In genomic region chr6:112949220-112949619, GRCm38 (mm10) we compare ENCODE assay signal across 18 mouse cellular contexts. TPM values are rescaled to one million over a fixed set of nuclear protein-coding genes. Genes with fewer than 3 reads are reported as not detected.
DNase-seq lines count a peak whose midpoint lies in the region; ATAC-seq and TF ChIP-seq lines count a peak whose summit lies in the region.
"Had no signal": no experiment of that assay in that cellular context is flagged by ENCODE, and none has a peak within 500 bp of the region (broad histone marks: within the 10 kb centered on the region; RNA-seq: fewer than 3 reads in every experiment).

No protein-coding gene starts in this region.

- peak; percentile 86 for TF ChIP-seq EP300 in ES-Bruce4 (IDR thresholded peaks at IDR 0.05; ENCODE audit: insufficient read depth, low read depth, low read length)

- peak overlapping the region; percentile 35; the same call in 1 of the 2 replicates for H3K27ac ChIP-seq in hindbrain, embryonic 12.5 days
- no peak overlapping the region for H3K27ac ChIP-seq in hindbrain, embryonic 16.5 days (ENCODE audit: low read depth, low read length)
- 0 out of 2 replicates have a peak overlapping the region, but pooled peaks have one; percentile 8 for H3K27ac ChIP-seq in midbrain, embryonic 12.5 days (replicated peaks)
- no peak overlapping the region for H3K27ac ChIP-seq in midbrain, embryonic 13.5 days
- peak overlapping the region; percentile 96 for H3K27ac ChIP-seq in ES-Bruce4 (ENCODE audit: insufficient read depth, low read length)
- peak overlapping the region; percentile 38; the same call in 1 of the 2 replicates for H3K27ac ChIP-seq in embryonic fibroblast, embryonic 13.5 days (ENCODE audit: insufficient read depth, low read length)
- H3K27ac ChIP-seq: gastrocnemius, adult 2 months; limb, embryonic 13.5 days; liver, embryonic 14.5 days had no signal

- H3K4me1 ChIP-seq in hindbrain, embryonic 12.5 days, result peaks cover 32% of the 10 kb centered on the region
- peaks cover 12% of the 10 kb centered on the region for H3K4me1 ChIP-seq in hindbrain, embryonic 16.5 days (ENCODE audit: control insufficient read depth, insufficient read depth, low read depth, low read length)
- peaks cover 38% of the 10 kb centered on the region for H3K4me1 ChIP-seq in midbrain, embryonic 12.5 days
- H3K4me1 ChIP-seq in midbrain, embryonic 13.5 days (replicated peaks), result peaks cover 34% of the 10 kb centered on the region
- peaks cover 13% of the 10 kb centered on the region for H3K4me1 ChIP-seq in ES-Bruce4 (ENCODE audit: control insufficient read depth, insufficient read depth, low read length)
- peaks cover 14% of the 10 kb centered on the region for H3K4me1 ChIP-seq in embryonic fibroblast, embryonic 13.5 days (ENCODE audit: control insufficient read depth, insufficient read depth, low read length)

- no peaks in the 10 kb centered on the region for H3K9me3 ChIP-seq in hindbrain, embryonic 12.5 days (replicated peaks)
- H3K9me3 ChIP-seq in hindbrain, embryonic 16.5 days (ENCODE audit: control insufficient read depth, low read length), result no peaks in the 10 kb centered on the region
- no peaks in the 10 kb centered on the region for H3K9me3 ChIP-seq in midbrain, embryonic 12.5 days
- no peaks in the 10 kb centered on the region for H3K9me3 ChIP-seq in midbrain, embryonic 13.5 days
- H3K9me3 ChIP-seq in ES-Bruce4 (replicated peaks; ENCODE audit: control insufficient read depth, insufficient read depth, low read length, poor library complexity, severe bottlenecking), result no peaks in the 10 kb centered on the region
- H3K9me3 ChIP-seq: heart, embryonic 12.5 days; limb, embryonic 13.5 days had no signal

- DNase-seq in adrenal gland, adult 8-10 months, result no peak
- DNase-seq: adrenal gland, postnatal 25 days; cerebellum, adult 2 months; gastrocnemius, adult 2 months; kidney, postnatal 25 days; thymus, postnatal 4 days had no signal

- 0 out of 2 replicates have a peak overlapping the region, but pooled peaks have one; percentile 8 for H3K4me2 ChIP-seq in hindbrain, embryonic 12.5 days (replicated peaks)
- no peak overlapping the region for H3K4me2 ChIP-seq in hindbrain, embryonic 16.5 days (ENCODE audit: low read length)
- H3K4me2 ChIP-seq in midbrain, embryonic 12.5 days (replicated peaks), result peak overlapping the region; percentile 15; the same call in 1 of the 2 replicates
- H3K4me2 ChIP-seq in midbrain, embryonic 13.5 days (replicated peaks), result no peak overlapping the region
- H3K4me2 ChIP-seq: heart, embryonic 12.5 days; limb, embryonic 13.5 days had no signal

- H3K36me3 ChIP-seq in hindbrain, embryonic 12.5 days, result no peaks in the 10 kb centered on the region
- H3K36me3 ChIP-seq in hindbrain, embryonic 16.5 days (ENCODE audit: control insufficient read depth, insufficient read depth, low read length), result no peaks in the 10 kb centered on the region
- no peaks in the 10 kb centered on the region for H3K36me3 ChIP-seq in midbrain, embryonic 12.5 days
- no peaks in the 10 kb centered on the region for H3K36me3 ChIP-seq in midbrain, embryonic 13.5 days
- H3K36me3 ChIP-seq in ES-Bruce4 (ENCODE audit: control insufficient read depth, insufficient read depth, low read length, poor library complexity, severe bottlenecking), result no peaks in the 10 kb centered on the region
- H3K36me3 ChIP-seq: heart, embryonic 12.5 days; limb, embryonic 13.5 days had no signal

- no peak for TF ChIP-seq POLR2A in ES-Bruce4 (IDR thresholded peaks at IDR 0.05; ENCODE audit: insufficient read depth, low read length)
- no peak for TF ChIP-seq POLR2A in embryonic fibroblast, embryonic 13.5 days (IDR thresholded peaks at IDR 0.05; ENCODE audit: low read depth, low read length)

- no peak overlapping the region for H3K4me3 ChIP-seq in hindbrain, embryonic 12.5 days
- H3K4me3 ChIP-seq in hindbrain, embryonic 16.5 days (ENCODE audit: low read length), result no peak overlapping the region
- H3K4me3 ChIP-seq in midbrain, embryonic 12.5 days, result no peak overlapping the region
- no peak overlapping the region for H3K4me3 ChIP-seq in midbrain, embryonic 13.5 days (replicated peaks)
- no peak overlapping the region for H3K4me3 ChIP-seq in ES-Bruce4 (ENCODE audit: low read depth, low read length)
- H3K4me3 ChIP-seq in embryonic fibroblast, embryonic 13.5 days (ENCODE audit: insufficient read depth, low read length), result no peak overlapping the region
- H3K4me3 ChIP-seq: erythroblast, embryonic 14.5 days; gastrocnemius, adult 2 months; heart, embryonic 12.5 days; limb, embryonic 13.5 days had no signal

- TF ChIP-seq CTCF in ES-Bruce4 (IDR thresholded peaks at IDR 0.05; ENCODE audit: low read depth, low read length), result no peak
- TF ChIP-seq CTCF in embryonic fibroblast, embryonic 13.5 days (IDR thresholded peaks at IDR 0.05; ENCODE audit: borderline replicate concordance, insufficient read depth, low read length), result no peak

- no peak for ATAC-seq in hindbrain, embryonic 12.5 days (ENCODE audit: low FRiP score)
- no peak for ATAC-seq in hindbrain, embryonic 16.5 days
- ATAC-seq in midbrain, embryonic 12.5 days (ENCODE audit: low FRiP score, low read depth), result no peak
- no peak for ATAC-seq in midbrain, embryonic 13.5 days
- ATAC-seq: inflammation-experienced regulatory T-cells, adult 6 months; lung, postnatal 0 days had no signal

- H3K9ac ChIP-seq in hindbrain, embryonic 12.5 days, result no peak overlapping the region
- H3K9ac ChIP-seq in hindbrain, embryonic 16.5 days (ENCODE audit: low read depth, low read length), result no peak overlapping the region
- H3K9ac ChIP-seq in midbrain, embryonic 12.5 days (replicated peaks), result no peak overlapping the region; the same call in 1 of the 2 replicates
- H3K9ac ChIP-seq in midbrain, embryonic 13.5 days (replicated peaks), result no peak overlapping the region
- peak overlapping the region; percentile 42; the same call in 1 of the 2 replicates for H3K9ac ChIP-seq in ES-Bruce4 (ENCODE audit: low read depth, poor library complexity, severe bottlenecking)
- H3K9ac ChIP-seq: heart, embryonic 12.5 days; limb, embryonic 13.5 days; liver, embryonic 14.5 days had no signal

- WGBS in hindbrain, embryonic 12.5 days, result 13% methylated on average over 2 of the region's 2 CpGs
- WGBS in hindbrain, embryonic 16.5 days, result 18% methylated on average over 2 of the region's 2 CpGs
- 31% methylated on average over 2 of the region's 2 CpGs for WGBS in midbrain, embryonic 12.5 days
- WGBS in midbrain, embryonic 13.5 days, result 32% methylated on average over 2 of the region's 2 CpGs

- 0 out of 2 replicates have a peak, but pooled peaks cover 3% of the 10 kb centered on the region for H3K27me3 ChIP-seq in hindbrain, embryonic 12.5 days
- no peaks in the 10 kb centered on the region for H3K27me3 ChIP-seq in hindbrain, embryonic 16.5 days (replicated peaks; ENCODE audit: control insufficient read depth, insufficient read depth, low read length)
- H3K27me3 ChIP-seq in midbrain, embryonic 12.5 days, result no peaks in the 10 kb centered on the region
- no peaks in the 10 kb centered on the region for H3K27me3 ChIP-seq in midbrain, embryonic 13.5 days
- no peaks in the 10 kb centered on the region for H3K27me3 ChIP-seq in ES-Bruce4 (ENCODE audit: control insufficient read depth, insufficient read depth, low read length, poor library complexity, severe bottlenecking)
- H3K27me3 ChIP-seq: limb, embryonic 13.5 days had no signal

RNA-seq across cellular contexts. Expression of gene Srgap3, which starts 2.2 kb away (rescaled TPM):
- 44.8 and 48.9 TPM in 2 replicates for polyA plus RNA-seq in hindbrain, embryonic 12.5 days (2016; fragmentation: Nextera tagmentation; extraction: Ambion mirVana)
- polyA plus RNA-seq in hindbrain, embryonic 16.5 days (2015; fragmentation: Nextera tagmentation; extraction: Ambion mirVana), result 27.0 and 32.7 TPM in 2 replicates
- 60.5 and 63.7 TPM in 2 replicates for polyA plus RNA-seq in midbrain, embryonic 12.5 days (2016; fragmentation: Nextera tagmentation; extraction: Ambion mirVana)
- polyA plus RNA-seq in midbrain, embryonic 13.5 days (2015; fragmentation: Nextera tagmentation; extraction: Ambion mirVana), result 49.8 and 53.5 TPM in 2 replicates
- polyA plus RNA-seq in ES-Bruce4 (2011; ENCODE audit: insufficient read depth, insufficient read length, low read depth, missing spikeins), result 7.0 TPM in 2 replicates
- 16.4 and 19.6 TPM in 2 replicates for polyA plus RNA-seq in embryonic fibroblast, embryonic 13.5 days (2011; ENCODE audit: insufficient read length, low read depth, missing spikeins)
- 10 to 100 TPM; 15.5 to 30.7 (median 22.3) TPM for total RNA-seq in adrenal gland, adult 8-10 months (2022)

Comparison
In these comparisons a context has a peak if more than half of its experiments do, and no peak if none do; other contexts are left out.
1. H3K27ac ChIP-seq: peak in hindbrain, embryonic 12.5 days (single experiment), midbrain, embryonic 12.5 days (single experiment), ES-Bruce4 (single experiment) and embryonic fibroblast, embryonic 13.5 days (single experiment); none in hindbrain, embryonic 16.5 days (single experiment) and midbrain, embryonic 13.5 days (single experiment).
2. H3K4me2 ChIP-seq: peak in hindbrain, embryonic 12.5 days (single experiment) and midbrain, embryonic 12.5 days (single experiment); none in hindbrain, embryonic 16.5 days (single experiment) and midbrain, embryonic 13.5 days (single experiment).